ENCODE assay signal across 9 mouse cellular contexts in genomic region chr6:117906015-117906531, GRCm38 (mm10). TPM values are rescaled to one million over a fixed set of nuclear protein-coding genes. Genes with fewer than 3 reads are reported as not detected.
DNase-seq lines count a peak whose midpoint lies in the region; ATAC-seq lines count a peak whose summit lies in the region.
"Had no signal": no experiment of that assay in that cellular context is flagged by ENCODE, and none has a peak within 500 bp of the region (broad histone marks: within the 10 kb centered on the region; RNA-seq: fewer than 3 reads in every experiment).

No protein-coding gene starts in this region.

- H3K36me3 ChIP-seq in midbrain, embryonic 14.5 days (ENCODE audit: control insufficient read depth, insufficient read depth, low read length), result no peaks in the 10 kb centered on the region

- intact Hi-C loops in left cerebral cortex, postnatal 14 days (cut with DNase I), result loop anchor here (2.0 kb wide), 1 partner anchor 27 kb away; no protein-coding TSS in a partner anchor

- peaks cover 20% of the 10 kb centered on the region for H3K4me1 ChIP-seq in midbrain, embryonic 14.5 days (ENCODE audit: control insufficient read depth, insufficient read depth, low read length)

- WGBS in midbrain, embryonic 14.5 days, result under 1% methylated on average over 25 of the region's 25 CpGs

- peak; percentile 35 for ATAC-seq in midbrain, embryonic 14.5 days (ENCODE audit: low FRiP score, low TSS enrichment)

- no peaks in the 10 kb centered on the region for H3K9me3 ChIP-seq in midbrain, embryonic 14.5 days (ENCODE audit: control insufficient read depth, low read length)

- H3K27me3 ChIP-seq in midbrain, embryonic 14.5 days (ENCODE audit: control insufficient read depth, insufficient read depth, low read length), result no peaks in the 10 kb centered on the region

- H3K9ac ChIP-seq in midbrain, embryonic 14.5 days (replicated peaks; ENCODE audit: low read length), result peak overlapping the region; percentile 53

- peak; percentile 41 to 72 for DNase-seq in cerebellum, postnatal 36 days
- DNase-seq in cerebellum, adult 11 months, result no peak
- peak; percentile 39 for DNase-seq in 3134 (ENCODE audit: extremely low read depth, insufficient read length, low spot score)
- peak; percentile 35 for DNase-seq in embryo, embryonic 11.5 days (ENCODE audit: low read depth, low spot score)
- DNase-seq in heart, postnatal 4 days, result peak; percentile 45
- DNase-seq in left cerebral cortex, postnatal 14 days (ENCODE audit: low spot score in 2 of 2), result peak; percentile 43 to 59
- DNase-seq in midbrain, embryonic 14.5 days, result peak; percentile 85
- no peak for DNase-seq in adipocyte (ENCODE audit: low spot score)

- H3K4me3 ChIP-seq in midbrain, embryonic 14.5 days (replicated peaks; ENCODE audit: low read depth, low read length), result peak overlapping the region; percentile 98

- H3K4me2 ChIP-seq in midbrain, embryonic 14.5 days (ENCODE audit: low read length), result peak overlapping the region; percentile 99

- H3K27ac ChIP-seq in midbrain, embryonic 14.5 days (replicated peaks; ENCODE audit: low read depth, low read length), result peak overlapping the region; percentile 70

RNA-seq across cellular contexts. Expression of gene Hnrnpf, which starts 5.9 kb away (rescaled TPM):
- total RNA-seq in heart, postnatal 4 days (2021), result 100 to 1,000 TPM; 468 to 481 TPM
- 100 to 1,000 TPM; 123 to 145 TPM for total RNA-seq in left cerebral cortex, postnatal 14 days (2021)
- polyA plus RNA-seq in midbrain, embryonic 14.5 days (2014; fragmentation: Nextera tagmentation; extraction: Ambion mirVana), result 215 and 312 TPM in 2 replicates

RNA-seq across cellular contexts. Expression of gene Fxyd4, which starts 31.4 kb away (rescaled TPM):
- not detected for total RNA-seq in heart, postnatal 4 days (2021)
- total RNA-seq in left cerebral cortex, postnatal 14 days (2021), result not detected
- 1.4 and 1.7 TPM in 2 replicates for polyA plus RNA-seq in midbrain, embryonic 14.5 days (2014; fragmentation: Nextera tagmentation; extraction: Ambion mirVana)
- polyA plus RNA-seq: large intestine, adult 2 months had no signal

RNA-seq across cellular contexts. Expression of gene Zfp239, which starts 44.2 kb away (rescaled TPM):
- under 1 TPM; 0.38 to 0.57 TPM for total RNA-seq in heart, postnatal 4 days (2021)
- 10 to 100 TPM; 40.2 to 46.0 TPM for total RNA-seq in left cerebral cortex, postnatal 14 days (2021)
- polyA plus RNA-seq in midbrain, embryonic 14.5 days (2014; fragmentation: Nextera tagmentation; extraction: Ambion mirVana), result 10.1 and 13.2 TPM in 2 replicates

Comparison
In these comparisons a context has a peak if more than half of its experiments do, and no peak if none do; other contexts are left out.
1. DNase-seq: peak in cerebellum, postnatal 36 days (2 of 2), 3134 (single experiment), embryo, embryonic 11.5 days (single experiment), heart, postnatal 4 days (single experiment), left cerebral cortex, postnatal 14 days (2 of 2) and midbrain, embryonic 14.5 days (single experiment); none in cerebellum, adult 11 months (single experiment) and adipocyte (single experiment).
2. RNA of gene Zfp239, which starts 44.2 kb away (total RNA-seq): 40.2 to 46.0 TPM in left cerebral cortex, postnatal 14 days; 0.38 to 0.57 TPM in heart, postnatal 4 days; every median in the first group is over 10 times any median in the second.